Mouse (Mus musculus): ENCODE data around the gene Gm8297. TPM values are rescaled to one million over a fixed set of nuclear protein-coding genes. Genes with fewer than 3 reads are reported as not detected.
"Not testable (repeated sequence)": the region's sequence is repeated elsewhere in the genome, so short reads cannot be mapped to it uniquely, and the experiment has no call there.

Gene Gm8297
- not detected for total RNA-seq (2022)

GRCm38 (mm10) chr14:4983635-4984034, at the start of gene Gm8297:
TSS of gene Gm8297 (plus strand) at chr14:4983935.
- not testable (repeated sequence) for DNase-seq (ENCODE audit: low spot score in 2 of 2)

GRCm38 (mm10) chr14:5015591-5015990, 31.9 kb downstream of the Gm8297 start, which contains the start of gene Gm3298:
TSS of gene Gm3298 (plus strand) at chr14:5015891.
- not testable (repeated sequence) for DNase-seq (ENCODE audit: low spot score in 2 of 2)

Other genes with a start within 250 kb of the Gm8297 start
- not detected for gene Gm9602, start 207.6 kb upstream of the Gm8297 start, total RNA-seq (2022)
- gene Gm3269, start 145.8 kb upstream of the Gm8297 start, total RNA-seq (2022) = not detected
- gene Gm3264, start 128.4 kb upstream of the Gm8297 start, total RNA-seq (2022) = 10 to 100 TPM in 2 of 4 experiments, 1 to 10 TPM in 2; 4.4 to 16.1 (median 7.7) TPM
- not detected for gene Gm3278, start 91.5 kb upstream of the Gm8297 start, total RNA-seq (2022)
- gene Gm3298, start 32.0 kb downstream of the Gm8297 start, total RNA-seq (2022) = 1 to 10 TPM in 1 of 4 experiments, not detected in 3; 2.0 TPM
- not detected for gene 4930555G01Rik, start 66.7 kb downstream of the Gm8297 start, total RNA-seq (2022)
- gene Gm8281, start 87.1 kb downstream of the Gm8297 start, total RNA-seq (2022) = 1 to 10 TPM; 1.8 to 2.7 (median 2.3) TPM
- not detected for gene Gm8279, start 147.6 kb downstream of the Gm8297 start, total RNA-seq (2022)
- not detected for gene Gm3317, start 180.6 kb downstream of the Gm8297 start, total RNA-seq (2022)
- not detected for gene Gm8271, start 201.9 kb downstream of the Gm8297 start, total RNA-seq (2022)